Mouse (Mus musculus) cerebellum, adult 2 months (tissue): Measurements from ENCODE around the gene Zkscan6. TPM values are rescaled to one million over a fixed set of nuclear protein-coding genes. Genes with fewer than 3 reads are reported as not detected.

Experiments used
- DNase-seq, 2 experiments: peaks; one replicate each; pipeline ENCODE4 v3.0.0; 2021
- H3K27ac ChIP-seq: fragments of 200-500 bp; 2 replicates; pipeline ENCODE4 v1.5.1; 2012; ENCODE audit warnings: low read length, control low read depth, inconsistent platforms; ENCODE audit not compliant: insufficient read depth
- H3K27me3 ChIP-seq: fragments of 200-500 bp; 2 replicates; pipeline ENCODE4 v1.6.1; 2012; ENCODE audit warnings: inconsistent platforms, mild to moderate bottlenecking, low read length, moderate library complexity; ENCODE audit not compliant: control insufficient read depth, insufficient read depth
- H3K4me1 ChIP-seq: fragments of 200-500 bp; 2 replicates; pipeline ENCODE4 v1.6.1; 2011; ENCODE audit warnings: low read length; ENCODE audit not compliant: control insufficient read depth, insufficient read depth
- H3K4me3 ChIP-seq: fragments of 200-500 bp; replicated peaks from 2 replicates; pipeline ENCODE3; 2011; ENCODE audit warnings: mild to moderate bottlenecking, low read depth, low read length, control low read depth; ENCODE audit not compliant: insufficient read depth
- CTCF ChIP-seq: fragments of 200-500 bp; IDR thresholded peaks from 2 replicates; pipeline ENCODE4 v1.5.1; 2011; ENCODE audit warnings: low read depth, mild to moderate bottlenecking, control low read depth, low read length, moderate library complexity, borderline replicate concordance; ENCODE audit not compliant: insufficient read depth
- POLR2A ChIP-seq: fragments of 200-500 bp; IDR thresholded peaks from 2 replicates; pipeline ENCODE4 v1.6.1; 2011; ENCODE audit warnings: low read length, control low read depth, borderline replicate concordance; ENCODE audit not compliant: insufficient read depth
- whole genome bisulfite sequencing: fragments of 180-500 bp; shearing (Covaris S2); methylation state at CpG from one replicate; pipeline ENCODE4 v1.1.7; 2018; 5-methylcytosine and 5-hydroxymethylcytosine counted together
- polyA plus RNA-seq: library from polyadenylated mRNA; depleted of rRNA; stranded (reverse); fragments of >200 nt; gene quantifications from 2 replicates; pipeline ENCODE4 v1.2.3, GENCODE M21; 2012

Zkscan6 gene
- polyA plus RNA-seq, 1 experiment = 9.5 TPM

DNA sequence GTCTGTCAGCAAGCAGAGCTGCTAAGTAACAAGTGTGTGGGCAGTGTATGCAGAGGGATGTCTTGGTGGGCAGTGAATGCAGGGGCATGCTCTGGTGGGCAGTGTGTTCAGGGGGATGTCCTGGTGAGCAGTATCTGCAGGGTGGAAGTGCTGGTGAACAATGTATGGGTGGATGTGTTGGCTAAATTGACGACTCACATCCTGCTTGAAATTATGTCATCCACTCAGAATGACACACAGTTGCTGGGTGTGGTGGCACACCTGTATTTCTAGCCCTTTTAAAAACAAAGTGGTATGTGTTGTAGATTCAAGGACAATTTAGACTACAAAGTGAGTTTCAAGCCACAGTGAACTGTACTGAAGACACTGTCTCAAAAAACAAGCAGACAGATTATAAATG is 11.2 kb downstream of the Zkscan6 start:
- TF ChIP-seq CTCF (no peak), POLR2A (no peak)
- Histone ChIP-seq H3K4me1 (no peaks in the 10 kb centered on the region; the same call in 1 of the 2 replicates), H3K27me3 (no peaks in the 10 kb centered on the region), H3K27ac (no peak overlapping the region), H3K4me3 (no peak overlapping the region)
- WGBS = 86% methylated on average over 1 of the region's 1 CpGs
- DNase-seq = no peak

- WGBS = 56% methylated on average over 5 of the region's 5 CpGs
- TF ChIP-seq POLR2A (no peak), CTCF (peak; percentile 35; the same call in 1 of the 2 replicates)
- DNase-seq = no peak
Observed at GRCm38 (mm10) chr11:65820280-65820679, 13.3 kb downstream of the Zkscan6 start.

GRCm38 (mm10) chr11:65820877-65821276 is 13.9 kb downstream of the Zkscan6 start:
- Histone ChIP-seq H3K4me1 (no peaks in the 10 kb centered on the region; the same call in 1 of the 2 replicates), H3K4me3 (no peak overlapping the region), H3K27me3 (no peaks in the 10 kb centered on the region), H3K27ac (no peak overlapping the region)
- 18% methylated on average over 7 of the region's 7 CpGs for WGBS
- peak; percentile 47 to 60 for DNase-seq
- TF ChIP-seq POLR2A = no peak
- peak; percentile 77 for TF ChIP-seq CTCF

More at GRCm38 (mm10) chr11:65820280-65820679, 13.3 kb downstream of the Zkscan6 start:
- Histone ChIP-seq H3K4me1 (no peaks in the 10 kb centered on the region; the same call in 1 of the 2 replicates), H3K27me3 (no peaks in the 10 kb centered on the region), H3K27ac (no peak overlapping the region), H3K4me3 (no peak overlapping the region)

- TF ChIP-seq POLR2A (no peak), CTCF (no peak)
- no peak overlapping the region for H3K4me3 ChIP-seq
- no peaks in the 10 kb centered on the region; the same call in 1 of the 2 replicates for H3K4me1 ChIP-seq
- H3K27me3 ChIP-seq = no peaks in the 10 kb centered on the region
- 71% methylated on average over 3 of the region's 3 CpGs for WGBS
- no peak overlapping the region for H3K27ac ChIP-seq
- no peak for DNase-seq
Observed at GRCm38 (mm10) chr11:65824556-65824955, 17.6 kb downstream of the Zkscan6 start.

DNA sequence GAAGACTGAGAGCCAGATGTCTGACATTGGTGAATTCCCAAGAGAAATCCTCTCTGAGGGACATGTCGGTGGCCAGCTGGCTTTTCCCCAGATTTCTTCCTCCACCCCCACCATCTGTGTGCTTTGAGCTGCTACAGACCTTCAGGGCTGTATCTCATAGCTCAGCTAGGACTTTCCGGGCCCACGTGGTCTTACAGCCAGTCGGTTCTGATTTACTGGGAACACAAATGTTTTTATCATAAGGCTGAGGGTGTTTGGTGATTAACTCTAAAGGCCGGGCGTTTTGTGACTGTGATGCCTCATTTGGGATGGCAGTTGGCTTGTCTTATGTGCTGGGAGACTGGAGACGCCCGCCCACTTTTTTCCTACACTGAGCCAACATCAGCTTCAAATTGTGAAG is 32.0 kb downstream of the Zkscan6 start:
- H3K4me3 ChIP-seq = no peak overlapping the region
- TF ChIP-seq CTCF (no peak), POLR2A (no peak)
- no peaks in the 10 kb centered on the region for H3K27me3 ChIP-seq
- H3K27ac ChIP-seq = no peak overlapping the region
- no peaks in the 10 kb centered on the region; the same call in 1 of the 2 replicates for H3K4me1 ChIP-seq
- WGBS = 15% methylated on average over 8 of the region's 8 CpGs
- peak; percentile 13 to 33 for DNase-seq

- H3K27me3 ChIP-seq = no peaks in the 10 kb centered on the region; the same call in 1 of the 2 replicates
- no peak overlapping the region for H3K27ac ChIP-seq
- no peak for TF ChIP-seq POLR2A
- TF ChIP-seq CTCF = no peak
- no peaks in the 10 kb centered on the region for H3K4me1 ChIP-seq
- no peak overlapping the region for H3K4me3 ChIP-seq
- DNase-seq = no peak
- 78% methylated on average over 5 of the region's 5 CpGs for WGBS
Observed at GRCm38 (mm10) chr11:65846446-65846845, 39.5 kb downstream of the Zkscan6 start.

- DNase-seq = no peak
- Histone ChIP-seq H3K4me1 (no peaks in the 10 kb centered on the region), H3K4me3 (no peak overlapping the region), H3K27ac (no peak overlapping the region), H3K27me3 (no peaks in the 10 kb centered on the region; the same call in 1 of the 2 replicates)
- TF ChIP-seq POLR2A = no peak
- WGBS = 10% methylated on average over 1 of the region's 1 CpGs
Observed at GRCm38 (mm10) chr11:65852066-65852465, 45.1 kb downstream of the Zkscan6 start.

- TF ChIP-seq CTCF (no peak), POLR2A (no peak)
- no peak overlapping the region for H3K4me3 ChIP-seq
- H3K27me3 ChIP-seq = no peaks in the 10 kb centered on the region
- no peak for DNase-seq
- no peak overlapping the region for H3K27ac ChIP-seq
- 61% methylated on average over 4 of the region's 4 CpGs for WGBS
- H3K4me1 ChIP-seq = no peaks in the 10 kb centered on the region
Observed at GRCm38 (mm10) chr11:65861476-65861875, 54.5 kb downstream of the Zkscan6 start.
